Mouse (Mus musculus): ENCODE data around the gene Lix1l. TPM values are rescaled to one million over a fixed set of nuclear protein-coding genes. Genes with fewer than 3 reads are reported as not detected.
"Not testable (repeated sequence)": the region's sequence is repeated elsewhere in the genome, so short reads cannot be mapped to it uniquely, and the experiment has no call there.

The Lix1l gene
- polyA plus RNA-seq, 2 experiments: 0.32 to 2.9 TPM

GRCm38 (mm10) chr3:96602704-96603084 is 1.7 kb downstream of the Lix1l start:
- Histone ChIP-seq H3K27ac (no peak overlapping the region), H3K4me2 (ENCODE audit: low read depth) (peak overlapping the region; percentile 26), H3K4me1 (replicated peaks; ENCODE audit: control insufficient read depth in 2 of 2, insufficient read depth in 2 of 2, low read length in 1 of 2) (no peaks in the 10 kb centered on the region), H3K9ac (replicated peaks) (no peak overlapping the region), H3K9me3 (ENCODE audit: control insufficient read depth, low read length) (no peaks in the 10 kb centered on the region), H3K4me3 (ENCODE audit: insufficient read depth in 1 of 2, low read depth in 2 of 2, low read length in 2 of 2) (no peak overlapping the region), H3K27me3 (ENCODE audit: control insufficient read depth, insufficient read depth, low read length) (peaks cover 49% of the 10 kb centered on the region), H3K36me3 (replicated peaks; ENCODE audit: control insufficient read depth, insufficient read depth, low read depth) (no peaks in the 10 kb centered on the region)
- 48% methylated on average over 5 of the region's 5 CpGs for WGBS (ENCODE audit: insufficient replicate concordance)
- TF ChIP-seq CTCF (IDR thresholded peaks at IDR 0.05; ENCODE audit: low read depth) (no peak), EP300 (IDR thresholded peaks at IDR 0.05; ENCODE audit: low read depth) (no peak)
- DNase-seq (ENCODE audit: low read depth in 3 of 3, low spot score in 3 of 3) (no peak), ATAC-seq (ENCODE audit: insufficient read depth) (no peak)

- no peak overlapping the region for H3K4me3 ChIP-seq (ENCODE audit: insufficient read depth in 1 of 2, low read depth in 2 of 2, low read length in 2 of 2)
- H3K27ac ChIP-seq: no peak overlapping the region
- no peaks in the 10 kb centered on the region for H3K9me3 ChIP-seq (ENCODE audit: control insufficient read depth, low read length)
- no peak for TF ChIP-seq CTCF (IDR thresholded peaks at IDR 0.05; ENCODE audit: low read depth)
- no peak for TF ChIP-seq EP300 (IDR thresholded peaks at IDR 0.05; ENCODE audit: low read depth)
- H3K4me2 ChIP-seq (ENCODE audit: low read depth): no peak overlapping the region
- no peaks in the 10 kb centered on the region for H3K36me3 ChIP-seq (replicated peaks; ENCODE audit: control insufficient read depth, insufficient read depth, low read depth)
- H3K9ac ChIP-seq (replicated peaks): no peak overlapping the region
- no peak for ATAC-seq (ENCODE audit: insufficient read depth)
- peaks cover 42% of the 10 kb centered on the region for H3K27me3 ChIP-seq (ENCODE audit: control insufficient read depth, insufficient read depth, low read length)
- no peaks in the 10 kb centered on the region for H3K4me1 ChIP-seq (replicated peaks; ENCODE audit: control insufficient read depth in 2 of 2, insufficient read depth in 2 of 2, low read length in 1 of 2)
- 66% methylated on average over 5 of the region's 5 CpGs for WGBS (ENCODE audit: insufficient replicate concordance)
- no peak for DNase-seq (ENCODE audit: low read depth in 3 of 3, low spot score in 3 of 3)
Observed at GRCm38 (mm10) chr3:96603311-96603710, 2.4 kb downstream of the Lix1l start.

- H3K4me2 ChIP-seq (ENCODE audit: low read depth); H3K36me3 ChIP-seq (replicated peaks; ENCODE audit: control insufficient read depth, insufficient read depth, low read depth); H3K4me1 ChIP-seq (replicated peaks; ENCODE audit: control insufficient read depth in 2 of 2, insufficient read depth in 2 of 2, low read length in 1 of 2); H3K27ac ChIP-seq; DNase-seq (ENCODE audit: low read depth in 3 of 3, low spot score in 3 of 3); ATAC-seq (ENCODE audit: insufficient read depth); H3K4me3 ChIP-seq (ENCODE audit: insufficient read depth in 1 of 2, low read depth in 2 of 2, low read length in 2 of 2); H3K9ac ChIP-seq (replicated peaks); H3K9me3 ChIP-seq (ENCODE audit: control insufficient read depth, low read length): not testable (repeated sequence)
- 67% methylated on average over 4 of the region's 4 CpGs for WGBS (ENCODE audit: insufficient replicate concordance)
- peaks cover 17% of the 10 kb centered on the region for H3K27me3 ChIP-seq (ENCODE audit: control insufficient read depth, insufficient read depth, low read length)
Observed at GRCm38 (mm10) chr3:96606007-96606406, 5.1 kb downstream of the Lix1l start.

GRCm38 (mm10) chr3:96606618-96607017 is 5.7 kb downstream of the Lix1l start:
- Histone ChIP-seq H3K9ac (replicated peaks) (no peak overlapping the region), H3K9me3 (ENCODE audit: control insufficient read depth, low read length) (no peaks in the 10 kb centered on the region), H3K4me3 (ENCODE audit: insufficient read depth in 1 of 2, low read depth in 2 of 2, low read length in 2 of 2) (no peak overlapping the region), H3K27ac (no peak overlapping the region), H3K4me2 (ENCODE audit: low read depth) (no peak overlapping the region), H3K27me3 (ENCODE audit: control insufficient read depth, insufficient read depth, low read length) (peaks cover 11% of the 10 kb centered on the region), H3K4me1 (replicated peaks; ENCODE audit: control insufficient read depth in 2 of 2, insufficient read depth in 2 of 2, low read length in 1 of 2) (no peaks in the 10 kb centered on the region), H3K36me3 (replicated peaks; ENCODE audit: control insufficient read depth, insufficient read depth, low read depth) (no peaks in the 10 kb centered on the region)
- WGBS (ENCODE audit: insufficient replicate concordance): 64% methylated on average over 4 of the region's 4 CpGs
- ATAC-seq (ENCODE audit: insufficient read depth): no peak
- TF ChIP-seq EP300 (IDR thresholded peaks at IDR 0.05; ENCODE audit: low read depth): no peak
- TF ChIP-seq CTCF (IDR thresholded peaks at IDR 0.05; ENCODE audit: low read depth): no peak
- DNase-seq (ENCODE audit: low read depth in 3 of 3, low spot score in 3 of 3): no peak

- Histone ChIP-seq H3K27me3 (ENCODE audit: control insufficient read depth, insufficient read depth, low read length) (no peaks in the 10 kb centered on the region), H3K36me3 (replicated peaks; ENCODE audit: control insufficient read depth, insufficient read depth, low read depth) (no peaks in the 10 kb centered on the region), H3K4me1 (replicated peaks; ENCODE audit: control insufficient read depth in 2 of 2, insufficient read depth in 2 of 2, low read length in 1 of 2) (no peaks in the 10 kb centered on the region), H3K9ac (replicated peaks) (no peak overlapping the region), H3K9me3 (ENCODE audit: control insufficient read depth, low read length) (no peaks in the 10 kb centered on the region), H3K4me3 (ENCODE audit: insufficient read depth in 1 of 2, low read depth in 2 of 2, low read length in 2 of 2) (no peak overlapping the region), H3K4me2 (ENCODE audit: low read depth) (no peak overlapping the region), H3K27ac (no peak overlapping the region)
- TF ChIP-seq CTCF (IDR thresholded peaks at IDR 0.05; ENCODE audit: low read depth): no peak
- TF ChIP-seq EP300 (IDR thresholded peaks at IDR 0.05; ENCODE audit: low read depth): no peak
- no peak for DNase-seq (ENCODE audit: low read depth in 3 of 3, low spot score in 3 of 3)
- no peak for ATAC-seq (ENCODE audit: insufficient read depth)
- 78% methylated on average over 3 of the region's 3 CpGs for WGBS (ENCODE audit: insufficient replicate concordance)
Observed at GRCm38 (mm10) chr3:96617941-96618340, 17.0 kb downstream of the Lix1l start.
